Mouse (Mus musculus): ENCODE data around the gene Fam205a2. TPM values are rescaled to one million over a fixed set of nuclear protein-coding genes. Genes with fewer than 3 reads are reported as not detected.

Gene Fam205a2
- 0.03 and 0.05 TPM in 2 replicates for polyA plus RNA-seq (2012; rRNA removed)

DNA sequence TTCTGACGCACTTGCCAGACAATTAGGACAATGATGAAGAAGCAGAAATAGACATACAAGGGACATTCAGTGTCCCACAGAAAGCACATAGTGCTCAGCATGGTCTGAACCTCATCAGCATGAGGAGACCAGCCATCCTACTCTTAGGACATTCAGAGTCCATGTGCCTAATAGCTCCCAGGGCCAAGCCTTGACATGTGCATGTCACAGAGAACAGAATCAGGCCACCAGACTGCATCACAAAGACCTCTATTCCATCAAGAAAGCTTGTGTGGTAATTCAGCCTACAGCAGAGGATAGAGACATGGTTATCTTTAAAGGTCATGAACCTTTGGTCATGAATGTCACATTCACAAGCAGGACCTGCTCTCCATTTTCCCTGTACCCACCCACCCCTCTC, at the start of gene Fam205a2:
Gene Fam205a2, minus strand, starts transcription at position 101 of the 400 bp plus-strand sequence.

Other genes starting within 250 kb of the Fam205a2 start
- not detected in 2 replicates for gene Gm21953, start 233.9 kb downstream of the Fam205a2 start, polyA plus RNA-seq (2012; rRNA removed)
- gene Fam205a3, start 209.8 kb downstream of the Fam205a2 start, polyA plus RNA-seq (2012; rRNA removed) = 0.03 and 0.05 TPM in 2 replicates
- not detected in 2 replicates for gene Gm21586, start 88.8 kb downstream of the Fam205a2 start, polyA plus RNA-seq (2012; rRNA removed)
- 0.07 and 0.08 TPM in 2 replicates for gene Gm2163, start 61.4 kb downstream of the Fam205a2 start, polyA plus RNA-seq (2012; rRNA removed)
- 6.7 TPM in 1 of 2 replicates, not detected in the other for gene Gm10591, start 84.0 kb upstream of the Fam205a2 start, polyA plus RNA-seq (2012; rRNA removed)
- 1.0 and 1.4 TPM in 2 replicates for gene Gm2564, start 101.5 kb upstream of the Fam205a2 start, polyA plus RNA-seq (2012; rRNA removed)
- not detected in 2 replicates for gene Ccl27b, start 127.1 kb upstream of the Fam205a2 start, polyA plus RNA-seq (2012; rRNA removed)
- gene Il11ra2, start 133.7 kb upstream of the Fam205a2 start, polyA plus RNA-seq (2012; rRNA removed) = not detected in 2 replicates
- gene 4930578G10Rik, start 207.4 kb upstream of the Fam205a2 start, polyA plus RNA-seq (2012; rRNA removed) = not detected in 2 replicates
- 9.1 and 10.2 TPM in 2 replicates for gene Ccl19, start 228.4 kb upstream of the Fam205a2 start, polyA plus RNA-seq (2012; rRNA removed)
- 94.6 and 107 TPM in 2 replicates for gene Ccl21a, start 245.8 kb upstream of the Fam205a2 start, polyA plus RNA-seq (2012; rRNA removed)

All from colon, adult 2 months (tissue).